Mouse (Mus musculus) thymus, postnatal 25 days (tissue): ENCODE measurements at regions not wholly inside any gene's neighbourhood (a gene's known extent, or its start where the extent isn't known, plus 50 kb on each side); places are given as distances from the start of the nearest gene placed in this dataset.
A peak's percentile ranks its signal among the peaks of the same experiment; 100 is the strongest.

Source experiments
- DNase-seq: peaks from one replicate; pipeline ENCODE4 v3.0.0; 2022

GRCm38 (mm10) chrX:7474831-7475230 lies 98.6 kb upstream of the Foxp3 start:
- DNase-seq: no peak

- DNase-seq: peak; percentile 33
Observed at GRCm38 (mm10) chrX:7473814-7474213, 98.2 kb upstream of the Usp27x start.

GRCm38 (mm10) chrX:7469801-7470200 lies 94.2 kb upstream of the Usp27x start:
- no peak for DNase-seq

GRCm38 (mm10) chrX:7467985-7468384 lies 92.4 kb upstream of the Usp27x start:
- DNase-seq: no peak

GRCm38 (mm10) chrX:7456851-7457250 lies 81.2 kb upstream of the Usp27x start:
- no peak for DNase-seq

GRCm38 (mm10) chrX:7445035-7445434 lies 69.4 kb upstream of the Usp27x start:
- DNase-seq: no peak

GRCm38 (mm10) chrX:7444583-7444982 lies 69.0 kb upstream of the Usp27x start:
- DNase-seq: no peak

GRCm38 (mm10) chrX:7443996-7444421 lies 68.4 kb upstream of the Usp27x start:
- no peak for DNase-seq

- DNase-seq: no peak
Observed at GRCm38 (mm10) chrX:7435375-7436042, 59.9 kb upstream of the Usp27x start.

GRCm38 (mm10) chrX:7434268-7434667 lies 58.6 kb upstream of the Usp27x start:
- DNase-seq: no peak

- DNase-seq: no peak
Observed at GRCm38 (mm10) chrX:7430456-7430855, 54.8 kb upstream of the Usp27x start.

- no peak for DNase-seq
Observed at GRCm38 (mm10) chrX:7429524-7429865, 53.9 kb upstream of the Usp27x start.

- DNase-seq: no peak
Observed at GRCm38 (mm10) chrX:7428621-7429523, 53.2 kb upstream of the Usp27x start.
